Mouse (Mus musculus) heart, adult 2 months (tissue): ENCODE data around the gene Nrp1.

ENCODE experiments used
- CTCF ChIP-seq: fragments of 200-600 bp; IDR thresholded peaks from 2 replicates; pipeline ENCODE4 v1.8.1; 2022; ENCODE audit warnings: antibody characterized with exemption, mild to moderate bottlenecking, moderate library complexity
- EP300 ChIP-seq: fragments of 200-500 bp; IDR thresholded peaks from 2 replicates; pipeline ENCODE4 v1.6.1; 2011; ENCODE audit warnings: low read depth, low read length, control low read depth; ENCODE audit not compliant: insufficient read depth
- POLR2A ChIP-seq: fragments of 200-500 bp; IDR thresholded peaks from 2 replicates; pipeline ENCODE4 v1.6.1; 2011; ENCODE audit warnings: mild to moderate bottlenecking, low read depth, low read length, control low read depth; ENCODE audit not compliant: insufficient read depth

GRCm38 (mm10) chr8:128484720-128485124 lies 126.3 kb downstream of the Nrp1 start:
- TF ChIP-seq CTCF (no peak), EP300 (no peak), POLR2A (no peak)
